Mouse (Mus musculus) lung, embryonic 14.5 days (tissue): ENCODE data around the gene Trim2. TPM values are rescaled to one million over a fixed set of nuclear protein-coding genes. Genes with fewer than 3 reads are reported as not detected.

Experiments
- ATAC-seq: fragments of 200-750 bp; cut with Nextera tagmentation; 2 replicates; pipeline ENCODE4 v1.8.0; 2017; ENCODE audit warnings: mild to moderate bottlenecking, moderate TSS enrichment, moderate library complexity; ENCODE audit not compliant: insufficient read depth
- DNase-seq: peaks from one replicate; pipeline ENCODE4 v3.0.0-alpha.2; 2015
- H3K27ac ChIP-seq: fragments of 300-500 bp; sonication (generic); 2 replicates; pipeline ENCODE4 v1.5.1; 2014; ENCODE audit warnings: low read depth, mild to moderate bottlenecking, moderate library complexity
- H3K27me3 ChIP-seq: fragments of 300-500 bp; sonication (generic); 2 replicates; pipeline ENCODE4 v1.6.1; 2014; ENCODE audit warnings: low read length, control low read depth; ENCODE audit not compliant: insufficient read depth
- H3K36me3 ChIP-seq: fragments of 300-500 bp; sonication (generic); 2 replicates; pipeline ENCODE4 v1.6.1; 2014; ENCODE audit warnings: control low read depth; ENCODE audit not compliant: insufficient read depth
- H3K4me1 ChIP-seq: fragments of 300-500 bp; sonication (generic); 2 replicates; pipeline ENCODE4 v1.6.1; 2014; ENCODE audit warnings: antibody characterized with exemption, control low read depth; ENCODE audit not compliant: insufficient read depth
- H3K4me2 ChIP-seq: fragments of 300-500 bp; sonication (generic); 2 replicates; pipeline ENCODE4 v1.6.1; 2014; ENCODE audit warnings: mild to moderate bottlenecking
- H3K4me3 ChIP-seq: fragments of 300-500 bp; sonication (generic); 2 replicates; pipeline ENCODE4 v1.5.1; 2014; ENCODE audit warnings: low read depth, low read length
- H3K9ac ChIP-seq: fragments of 300-500 bp; sonication (generic); 2 replicates; pipeline ENCODE4 v1.6.1; 2014
- H3K9me3 ChIP-seq: fragments of 300-500 bp; sonication (generic); 2 replicates; pipeline ENCODE4 v1.6.1; 2016; ENCODE audit warnings: low read depth, low read length, control low read depth
- CTCF ChIP-seq: IDR thresholded peaks from 2 replicates; pipeline ENCODE4 v1.5.1; 2016; ENCODE audit warnings: antibody characterized with exemption, low read depth
- WGBS: fragments of 180-500 bp; shearing (Covaris S2); extraction: QIAGEN DNeasy Blood & Tissue Kit; methylation state at CpG from one replicate; pipeline ENCODE4 v1.1.7; 2014; 5-methylcytosine and 5-hydroxymethylcytosine counted together
- polyA plus RNA-seq: library from polyadenylated mRNA; unstranded; fragments of >200 nt; fragmentation: Nextera tagmentation; extraction: Ambion mirVana; gene quantifications from 2 replicates; pipeline ENCODE4 v1.2.1, GENCODE M21; 2014

Trim2 gene
- polyA plus RNA-seq, 1 experiment from 2014 or later = 27.0 TPM

DNA sequence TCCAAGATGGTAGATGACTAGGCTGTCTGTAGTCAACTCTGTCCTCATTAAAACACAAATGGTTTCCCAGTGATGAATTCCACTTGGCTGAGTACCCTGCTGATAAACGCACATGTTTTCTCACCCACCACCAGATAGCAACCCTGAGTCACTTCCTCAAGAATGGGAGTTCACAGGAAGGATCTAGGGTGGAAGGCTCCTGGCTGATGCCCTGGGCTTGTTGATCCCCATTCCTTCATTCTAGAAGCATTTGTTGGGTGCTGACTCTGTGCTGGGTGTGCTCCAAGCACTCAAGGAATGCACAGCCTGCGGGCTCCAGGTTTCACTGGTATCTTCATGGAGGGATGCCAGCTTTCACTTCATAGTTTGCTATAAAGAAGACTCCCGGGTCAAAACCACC lies 12.8 kb upstream of the Trim2 start:
- peak; percentile 27 for DNase-seq
- Histone ChIP-seq H3K27ac (no peak overlapping the region), H3K9me3 (no peaks in the 10 kb centered on the region), H3K4me2 (no peak overlapping the region), H3K9ac (no peak overlapping the region), H3K4me1 (peaks cover 2% of the 10 kb centered on the region; the same call in 1 of the 2 replicates), H3K27me3 (no peaks in the 10 kb centered on the region), H3K4me3 (no peak overlapping the region), H3K36me3 (no peaks in the 10 kb centered on the region)
- WGBS = 75% methylated on average over 3 of the region's 3 CpGs
- ATAC-seq = no peak
- no peak for TF ChIP-seq CTCF

DNA sequence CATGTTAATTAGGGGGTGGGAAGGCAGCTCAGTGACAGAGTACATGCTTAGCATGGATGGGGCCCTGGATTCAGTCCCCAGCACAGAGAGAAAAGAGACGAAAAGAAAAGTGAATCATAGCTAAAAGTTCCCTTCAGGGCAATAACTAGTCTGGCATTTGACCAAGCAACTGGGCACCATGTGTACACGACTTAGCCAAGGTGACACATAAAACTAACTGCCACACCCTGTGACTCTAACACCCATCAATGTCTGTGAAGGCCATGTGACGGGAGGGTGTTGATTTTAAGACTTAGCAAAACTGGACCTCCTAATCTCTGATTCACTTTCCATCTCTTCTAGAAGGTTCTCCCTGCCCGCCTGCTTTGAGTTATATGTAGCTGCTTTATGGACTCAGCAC lies 12.2 kb upstream of the Trim2 start:
- no peaks in the 10 kb centered on the region for H3K27me3 ChIP-seq
- WGBS = 85% methylated on average over 4 of the region's 4 CpGs

DNA sequence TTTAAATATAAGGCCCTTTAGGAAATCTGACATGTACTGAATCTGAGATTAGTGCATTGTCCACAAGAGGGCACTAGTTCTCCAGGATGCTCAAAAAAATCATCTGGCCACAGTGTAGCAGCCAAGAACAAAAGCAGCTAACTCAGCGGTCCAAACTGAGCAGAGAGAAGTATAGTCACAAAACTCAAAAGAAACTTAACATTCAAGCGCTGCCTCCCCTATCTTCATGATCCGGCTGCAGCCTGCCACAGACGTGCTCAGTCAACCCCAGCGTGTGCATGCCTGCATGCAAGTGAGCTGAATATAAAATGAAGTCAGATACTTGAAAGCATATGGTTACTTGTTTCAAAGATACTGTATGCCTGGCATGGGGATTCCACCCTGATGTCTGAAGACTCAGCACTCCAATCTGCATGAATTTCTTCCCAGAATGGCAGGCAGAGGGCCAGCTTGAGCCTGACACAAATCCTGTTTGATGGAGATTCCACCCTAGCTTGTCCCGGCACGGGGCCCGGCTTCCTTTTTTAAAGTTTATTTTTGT lies 8.0 kb upstream of the Trim2 start:
- H3K36me3 ChIP-seq = no peaks in the 10 kb centered on the region
- peak; percentile 76 for ATAC-seq
- H3K27ac ChIP-seq = peak overlapping the region; percentile 69
- H3K4me2 ChIP-seq = peak overlapping the region; percentile 45
- H3K4me3 ChIP-seq = no peak overlapping the region
- H3K27me3 ChIP-seq = no peaks in the 10 kb centered on the region
- H3K4me1 ChIP-seq = peaks cover 2% of the 10 kb centered on the region; the same call in 1 of the 2 replicates
- no peak overlapping the region for H3K9ac ChIP-seq
- no peaks in the 10 kb centered on the region for H3K9me3 ChIP-seq
- TF ChIP-seq CTCF = peak; percentile 85
- peak; percentile 98 for DNase-seq
- WGBS = 12% methylated on average over 8 of the region's 8 CpGs

More for the DNA sequence above, 12.2 kb upstream of the Trim2 start:
- TF ChIP-seq CTCF = no peak
- DNase-seq = no peak
- no peaks in the 10 kb centered on the region for H3K36me3 ChIP-seq
- no peak overlapping the region for H3K27ac ChIP-seq
- no peak overlapping the region for H3K9ac ChIP-seq
- no peaks in the 10 kb centered on the region for H3K9me3 ChIP-seq
- peaks cover 2% of the 10 kb centered on the region; the same call in 1 of the 2 replicates for H3K4me1 ChIP-seq
- no peak overlapping the region for H3K4me3 ChIP-seq
- ATAC-seq = no peak
- H3K4me2 ChIP-seq = no peak overlapping the region

DNA sequence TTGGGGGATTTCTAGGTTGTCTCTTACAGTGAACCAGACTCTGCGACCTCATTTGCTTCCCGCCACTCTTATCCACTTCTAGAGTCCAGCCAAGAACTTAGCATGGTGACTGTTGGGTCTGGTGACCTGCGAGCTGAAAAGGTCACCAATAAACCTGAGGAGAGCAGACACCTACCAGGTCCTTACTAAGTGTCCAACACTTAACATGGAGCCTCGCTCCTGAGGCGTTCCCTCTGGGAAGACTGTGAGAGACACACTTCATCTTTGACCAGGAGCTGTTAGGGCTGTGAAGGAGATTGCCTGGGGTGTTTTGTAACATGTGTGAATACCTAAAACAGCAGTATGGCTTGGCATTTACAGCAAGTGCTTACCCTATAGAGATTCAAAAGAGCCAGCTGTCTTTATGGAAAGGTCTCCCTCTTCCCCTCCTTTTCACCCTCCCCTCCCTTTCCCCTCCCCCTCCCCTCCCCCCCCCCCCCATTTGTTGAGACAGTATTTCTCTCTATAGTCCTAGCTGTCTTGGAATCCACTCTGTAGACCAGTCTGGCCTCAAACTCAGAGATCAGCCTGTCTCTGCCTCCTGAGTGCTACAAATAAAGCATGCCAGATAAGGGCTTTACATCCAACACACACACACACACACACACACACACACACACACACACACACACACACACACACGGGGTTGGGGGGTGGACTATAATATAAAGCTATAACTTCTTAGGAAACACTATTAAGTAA lies 7.3 kb upstream of the Trim2 start:
- no peak for TF ChIP-seq CTCF
- Histone ChIP-seq H3K36me3 (no peaks in the 10 kb centered on the region), H3K9ac (no peak overlapping the region), H3K9me3 (no peaks in the 10 kb centered on the region), H3K4me2 (no peak overlapping the region), H3K4me1 (peaks cover 2% of the 10 kb centered on the region; the same call in 1 of the 2 replicates), H3K27ac (no peak overlapping the region), H3K4me3 (no peak overlapping the region), H3K27me3 (no peaks in the 10 kb centered on the region)
- WGBS = 70% methylated on average over 6 of the region's 6 CpGs
- ATAC-seq (peak; percentile 32; the same call in 1 of the 2 replicates), DNase-seq (no peak)

DNA sequence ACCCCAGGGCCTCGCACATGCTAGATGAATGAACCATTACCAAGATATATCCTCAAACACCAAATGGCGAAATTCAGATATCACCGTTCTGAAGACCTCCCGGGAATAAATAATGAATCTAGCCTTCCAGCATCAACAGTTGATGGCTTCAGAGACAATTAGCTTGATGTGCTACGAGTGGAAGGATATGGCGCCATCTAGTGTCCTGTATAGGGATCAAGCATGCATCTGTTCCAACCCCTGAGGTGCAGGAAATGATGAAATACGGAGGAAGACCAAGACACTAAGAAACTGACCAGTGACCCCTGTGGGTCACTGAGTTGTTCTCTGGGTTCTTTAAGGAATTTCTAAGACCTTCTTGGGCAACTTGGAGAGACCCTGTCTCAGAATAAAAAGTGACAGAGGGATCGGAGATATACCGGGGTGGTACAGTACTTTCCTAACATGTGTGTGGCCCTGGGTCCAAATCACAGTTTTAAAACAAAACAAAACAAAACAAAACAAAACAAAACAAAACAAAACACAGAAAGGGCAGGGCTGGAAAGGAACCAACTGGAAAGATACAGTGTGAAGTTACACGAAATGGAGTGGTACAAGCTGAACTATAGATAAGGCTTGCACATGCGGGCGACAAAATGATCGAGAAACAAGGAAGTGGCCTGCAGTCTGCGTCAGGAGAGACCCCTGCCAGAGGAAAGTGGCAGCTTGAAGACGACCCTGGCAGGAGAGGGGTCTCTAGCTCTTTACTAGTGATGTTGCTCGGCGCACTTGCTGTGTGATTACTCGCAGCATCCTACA lies 6.5 kb upstream of the Trim2 start:
- H3K4me3 ChIP-seq = no peak overlapping the region
- no peaks in the 10 kb centered on the region for H3K27me3 ChIP-seq
- no peaks in the 10 kb centered on the region for H3K9me3 ChIP-seq
- H3K4me2 ChIP-seq = peak overlapping the region; percentile 33
- H3K27ac ChIP-seq = no peak overlapping the region
- TF ChIP-seq CTCF = peak; percentile 95
- H3K36me3 ChIP-seq = no peaks in the 10 kb centered on the region
- peaks cover 2% of the 10 kb centered on the region; the same call in 1 of the 2 replicates for H3K4me1 ChIP-seq
- ATAC-seq (peak; percentile 57), DNase-seq (peak; percentile 92)
- WGBS = 47% methylated on average over 18 of the region's 18 CpGs
- H3K9ac ChIP-seq = no peak overlapping the region

DNA sequence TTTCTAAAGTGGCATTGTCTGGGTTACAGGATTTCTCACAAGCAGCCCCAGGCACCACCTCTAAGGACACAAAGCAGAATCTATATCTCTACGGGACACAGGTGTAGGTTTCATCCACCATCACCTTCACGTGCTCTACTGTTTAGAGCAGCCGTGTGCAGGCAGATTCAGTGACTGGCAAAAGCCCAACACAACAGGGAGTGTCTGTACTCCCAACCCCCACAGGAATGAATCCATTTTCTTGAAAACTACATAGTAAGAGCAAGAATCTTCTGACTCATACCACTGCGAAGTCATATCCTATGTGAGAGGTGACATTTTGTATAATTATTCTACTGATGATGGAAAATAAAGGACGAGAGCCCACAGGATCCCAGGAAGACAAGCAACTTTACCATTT lies 5.6 kb upstream of the Trim2 start:
- ATAC-seq (no peak), DNase-seq (no peak)
- Histone ChIP-seq H3K9me3 (no peaks in the 10 kb centered on the region), H3K4me2 (no peak overlapping the region), H3K36me3 (no peaks in the 10 kb centered on the region), H3K27me3 (no peaks in the 10 kb centered on the region), H3K9ac (no peak overlapping the region), H3K4me1 (peaks cover 2% of the 10 kb centered on the region; the same call in 1 of the 2 replicates), H3K4me3 (no peak overlapping the region), H3K27ac (no peak overlapping the region)
- 61% methylated on average over 5 of the region's 5 CpGs for WGBS
- TF ChIP-seq CTCF = no peak

DNA sequence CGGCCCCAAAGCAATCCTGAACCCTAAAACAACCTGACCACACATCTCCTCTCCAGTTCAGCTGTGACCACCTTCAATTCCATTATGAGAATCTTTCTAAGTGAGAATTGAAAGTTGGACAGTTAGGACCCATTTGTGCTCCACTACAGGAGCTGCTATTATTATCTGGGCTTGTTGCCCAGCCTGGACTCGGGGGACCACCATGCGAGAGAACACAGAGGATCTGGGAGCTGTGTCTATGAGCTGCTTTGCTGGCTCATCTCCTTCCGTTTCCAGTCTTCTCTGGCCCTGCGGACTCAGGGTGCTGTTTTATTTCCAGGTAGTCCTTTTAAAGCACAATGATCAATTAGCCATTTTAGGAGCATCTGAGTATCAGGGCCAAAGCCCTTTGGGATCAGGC lies 839 bp upstream of the Trim2 start:
- Histone ChIP-seq H3K9ac (no peak overlapping the region), H3K4me3 (no peak overlapping the region), H3K36me3 (no peaks in the 10 kb centered on the region), H3K9me3 (no peaks in the 10 kb centered on the region), H3K4me2 (no peak overlapping the region), H3K27ac (no peak overlapping the region), H3K27me3 (peaks cover 30% of the 10 kb centered on the region), H3K4me1 (no peaks in the 10 kb centered on the region)
- 67% methylated on average over 5 of the region's 5 CpGs for WGBS
- no peak for ATAC-seq
- TF ChIP-seq CTCF = no peak
- DNase-seq = peak; percentile 34
